Mouse (Mus musculus): Measurements from ENCODE around the gene Oas1e. TPM values are rescaled to one million over a fixed set of nuclear protein-coding genes. Genes with fewer than 3 reads are reported as not detected.

The Oas1e gene
- polyA plus RNA-seq, 1 experiment from 2014 or later: not detected

- WGBS: 76% methylated on average over 8 of the region's 8 CpGs
These were observed 30.3 kb downstream of the Oas1e start for GRCm38 (mm10) chr5:120765010-120765409.

DNA sequence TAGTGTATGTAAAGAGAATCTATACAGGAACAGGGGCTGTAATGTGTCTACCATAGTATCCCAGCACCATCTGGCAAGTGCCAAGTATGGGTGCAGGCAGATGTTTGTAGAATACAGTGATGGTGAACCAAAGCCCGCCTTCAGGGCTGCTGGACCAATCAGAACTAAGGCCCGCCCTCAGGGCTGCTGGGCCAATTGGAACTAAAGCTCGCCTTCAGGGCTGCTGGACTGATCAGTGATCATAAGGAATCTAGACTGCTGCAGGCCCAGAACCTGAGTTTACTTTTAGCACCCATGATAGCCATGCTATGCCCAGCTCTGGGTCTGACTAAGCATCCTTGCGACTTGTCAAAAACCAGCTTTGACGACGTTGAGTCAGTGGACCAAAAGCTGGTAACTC lies 33.4 kb downstream of the Oas1e start:
- Histone ChIP-seq H3K4me1 (no peaks in the 10 kb centered on the region), H3K27me3 (0 out of 2 replicates have a peak, but pooled peaks cover 4% of the 10 kb centered on the region), H3K4me3 (replicated peaks) (no peak overlapping the region), H3K9ac (no peak overlapping the region), H3K9me3 (no peaks in the 10 kb centered on the region), H3K4me2 (peak overlapping the region; percentile 3; the same call in 1 of the 2 replicates), H3K27ac (no peak overlapping the region), H3K36me3 (replicated peaks) (no peaks in the 10 kb centered on the region)
- ATAC-seq (ENCODE audit: low FRiP score): peak; percentile 61
- WGBS: 30% methylated on average over 6 of the region's 6 CpGs

More at GRCm38 (mm10) chr5:120765010-120765409, 30.3 kb downstream of the Oas1e start:
- H3K27ac ChIP-seq: no peak overlapping the region
- no peak for ATAC-seq (ENCODE audit: low FRiP score)
- H3K4me1 ChIP-seq: no peaks in the 10 kb centered on the region
- no peak overlapping the region for H3K4me3 ChIP-seq (replicated peaks)
- no peaks in the 10 kb centered on the region for H3K36me3 ChIP-seq (replicated peaks)
- H3K27me3 ChIP-seq: 0 out of 2 replicates have a peak, but pooled peaks cover 3% of the 10 kb centered on the region
- no peak overlapping the region for H3K9ac ChIP-seq
- no peak overlapping the region for H3K4me2 ChIP-seq
- no peaks in the 10 kb centered on the region for H3K9me3 ChIP-seq

DNA sequence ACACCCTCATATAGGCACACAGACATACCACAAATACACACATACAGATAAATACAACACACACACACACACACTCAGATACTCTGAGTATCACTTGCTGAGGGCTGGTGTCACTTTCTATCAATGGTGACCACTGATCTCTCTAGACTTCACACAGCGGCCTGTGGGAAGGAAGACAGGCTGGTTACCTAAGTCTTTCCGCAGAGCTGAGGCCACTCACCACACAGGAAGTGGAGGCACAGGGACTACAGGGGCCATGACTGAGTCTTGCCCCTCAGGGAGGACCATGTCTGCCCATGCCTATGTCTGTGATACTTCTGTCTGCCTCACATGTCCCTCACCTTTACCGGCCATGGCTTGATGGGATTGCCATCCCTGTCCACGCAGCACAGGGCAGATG lies 41.1 kb downstream of the Oas1e start:
- Histone ChIP-seq H3K4me1 (no peaks in the 10 kb centered on the region), H3K9ac (no peak overlapping the region), H3K36me3 (replicated peaks) (no peaks in the 10 kb centered on the region), H3K27me3 (no peaks in the 10 kb centered on the region), H3K4me2 (no peak overlapping the region), H3K4me3 (replicated peaks) (no peak overlapping the region), H3K27ac (no peak overlapping the region), H3K9me3 (no peaks in the 10 kb centered on the region)
- WGBS: 91% methylated on average over 4 of the region's 4 CpGs
- ATAC-seq (ENCODE audit: low FRiP score): no peak

- no peak for ATAC-seq (ENCODE audit: low FRiP score)
- no peaks in the 10 kb centered on the region for H3K4me1 ChIP-seq
These were observed 42.5 kb downstream of the Oas1e start for GRCm38 (mm10) chr5:120752786-120753185.

DNA sequence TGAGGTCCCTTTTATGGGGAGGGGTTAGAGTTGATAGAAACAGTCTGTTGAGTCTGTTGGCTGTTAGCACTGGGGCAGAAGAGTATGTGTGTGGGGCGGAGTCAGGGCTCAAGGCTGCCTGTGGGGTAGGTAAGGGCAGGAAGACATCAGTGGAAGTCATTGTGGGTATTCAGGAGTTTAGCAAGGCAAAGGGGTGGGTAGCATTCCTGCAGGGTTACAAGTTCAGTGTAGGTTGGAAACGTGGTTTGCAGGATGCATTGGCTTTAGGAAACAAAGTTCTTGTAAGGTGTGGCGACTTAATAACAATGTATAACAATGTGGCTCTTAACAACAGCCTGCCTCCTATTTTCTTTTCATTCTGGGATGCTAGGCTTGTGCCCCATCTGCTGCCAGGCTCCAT lies 44.1 kb downstream of the Oas1e start:
- Histone ChIP-seq H3K27me3 (no peaks in the 10 kb centered on the region), H3K27ac (no peak overlapping the region), H3K9me3 (no peaks in the 10 kb centered on the region), H3K36me3 (replicated peaks) (no peaks in the 10 kb centered on the region), H3K9ac (no peak overlapping the region), H3K4me3 (replicated peaks) (no peak overlapping the region), H3K4me2 (no peak overlapping the region), H3K4me1 (no peaks in the 10 kb centered on the region)
- ATAC-seq (ENCODE audit: low FRiP score): no peak
- WGBS: 68% methylated on average over 3 of the region's 3 CpGs

More at GRCm38 (mm10) chr5:120752786-120753185, 42.5 kb downstream of the Oas1e start:
- 80% methylated on average over 3 of the region's 3 CpGs for WGBS
- Histone ChIP-seq H3K27me3 (no peaks in the 10 kb centered on the region), H3K9me3 (no peaks in the 10 kb centered on the region), H3K9ac (no peak overlapping the region), H3K36me3 (replicated peaks) (no peaks in the 10 kb centered on the region), H3K27ac (no peak overlapping the region), H3K4me2 (no peak overlapping the region), H3K4me3 (replicated peaks) (no peak overlapping the region)

DNA sequence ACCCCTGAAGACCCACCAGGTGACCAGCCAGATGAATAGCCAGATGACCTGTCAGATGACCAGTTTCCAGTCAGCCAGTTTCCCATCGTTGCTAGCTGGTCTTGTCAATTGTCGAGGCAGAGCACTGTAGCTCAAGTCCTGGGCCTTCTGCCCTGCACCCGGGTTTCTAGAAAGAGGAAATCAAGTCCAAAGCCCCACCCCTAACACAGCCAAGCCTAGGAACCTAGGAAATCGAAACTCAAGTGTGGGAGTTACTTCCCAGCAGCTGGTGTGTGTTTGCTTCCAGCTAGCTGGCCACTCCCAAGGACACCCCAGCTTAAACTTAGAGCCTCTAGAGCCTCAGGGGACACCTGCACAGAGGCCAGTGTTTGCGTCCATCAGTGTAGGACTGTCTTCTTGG lies 45.6 kb downstream of the Oas1e start, which contains the start of gene Oas2:
Gene Oas2, minus strand, starts transcription at position 166 of the 400 bp plus-strand sequence.
- no peak for ATAC-seq (ENCODE audit: low FRiP score)
- no peak within 1 kb of the TSS for H3K4me2 ChIP-seq
- no peak within 1 kb of the TSS for H3K27ac ChIP-seq
- no peaks in the 10 kb centered on the region for H3K4me1 ChIP-seq
- 0 out of 2 replicates have a peak, but pooled peaks cover 4% of the 10 kb centered on the region for H3K27me3 ChIP-seq
- H3K9ac ChIP-seq: no peak within 1 kb of the TSS
- H3K36me3 ChIP-seq (replicated peaks): no peaks in the 10 kb centered on the region
- no peak within 1 kb of the TSS for H3K4me3 ChIP-seq (replicated peaks)
- 71% methylated on average over 5 of the region's 5 CpGs for WGBS
- H3K9me3 ChIP-seq: no peaks in the 10 kb centered on the region

DNA sequence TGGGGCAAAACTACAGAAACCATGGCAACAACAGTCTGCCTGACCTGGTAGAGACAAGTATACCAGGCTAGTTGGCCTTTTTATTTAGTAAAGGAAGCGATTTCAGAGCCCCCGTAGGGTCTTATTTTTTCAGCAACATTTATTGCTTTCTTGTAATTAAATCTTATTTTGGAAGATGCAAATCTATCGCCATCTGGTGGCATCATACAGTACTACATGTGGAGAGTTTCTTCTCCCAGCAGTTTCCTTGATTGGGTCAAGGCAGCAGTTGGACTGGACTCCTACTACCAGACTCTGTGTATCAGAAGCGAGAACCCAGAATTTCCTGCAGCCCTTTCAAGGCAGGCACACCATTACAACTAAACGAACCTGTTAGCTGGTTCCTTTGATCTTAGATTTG lies 48.9 kb downstream of the Oas1e start:
- Histone ChIP-seq H3K4me2 (no peak overlapping the region), H3K4me3 (replicated peaks) (no peak overlapping the region), H3K27ac (no peak overlapping the region), H3K27me3 (peaks cover 13% of the 10 kb centered on the region; the same call in 1 of the 2 replicates), H3K9ac (no peak overlapping the region), H3K36me3 (replicated peaks) (no peaks in the 10 kb centered on the region), H3K4me1 (no peaks in the 10 kb centered on the region), H3K9me3 (no peaks in the 10 kb centered on the region)
- ATAC-seq (ENCODE audit: low FRiP score): no peak
- 16% methylated on average over 5 of the region's 5 CpGs for WGBS

DNA sequence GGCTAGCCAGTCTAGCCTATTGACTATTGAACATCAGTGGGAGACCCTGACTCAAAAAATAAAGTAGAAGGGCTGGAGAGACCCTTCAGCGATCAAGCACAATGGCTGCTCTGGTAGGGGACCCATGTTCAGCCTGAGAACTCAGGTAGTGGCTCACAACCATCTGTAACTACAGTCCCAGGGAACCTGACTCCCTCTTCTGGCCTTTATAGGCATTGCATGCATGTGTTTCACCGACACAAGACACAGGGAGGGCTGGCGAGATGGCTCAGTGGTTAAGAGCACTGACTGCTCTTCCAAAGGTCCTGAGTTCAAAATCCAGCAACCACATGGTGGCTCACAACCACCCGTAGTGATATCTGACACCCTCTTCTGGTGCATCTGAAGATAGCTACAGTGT lies 53.2 kb downstream of the Oas1e start:
- 27% methylated on average over 4 of the region's 4 CpGs for WGBS

More for the DNA sequence above, 53.2 kb downstream of the Oas1e start:
- H3K4me1 ChIP-seq: no peaks in the 10 kb centered on the region
- no peak for ATAC-seq (ENCODE audit: low FRiP score)
- H3K9ac ChIP-seq: no peak overlapping the region
- no peak overlapping the region for H3K27ac ChIP-seq
- H3K27me3 ChIP-seq: peaks cover 17% of the 10 kb centered on the region; the same call in 1 of the 2 replicates
- H3K36me3 ChIP-seq (replicated peaks): no peaks in the 10 kb centered on the region
- no peak overlapping the region for H3K4me3 ChIP-seq (replicated peaks)
- H3K4me2 ChIP-seq: no peak overlapping the region
- H3K9me3 ChIP-seq: no peaks in the 10 kb centered on the region

Other genes starting within 250 kb of the Oas1e start
- 11.8 and 15.1 TPM in 2 replicates for gene Tpcn1, start 206.9 kb downstream of the Oas1e start, polyA plus RNA-seq (2016; fragmentation: Nextera tagmentation; extraction: Ambion mirVana)
- gene Iqcd, start 206.5 kb downstream of the Oas1e start, polyA plus RNA-seq (2016; fragmentation: Nextera tagmentation; extraction: Ambion mirVana): 1.3 and 1.4 TPM in 2 replicates
- gene Rita1, start 182.9 kb downstream of the Oas1e start, polyA plus RNA-seq (2016; fragmentation: Nextera tagmentation; extraction: Ambion mirVana): 13.6 and 16.6 TPM in 2 replicates
- 50.7 and 52.6 TPM in 2 replicates for gene Ddx54, start 182.8 kb downstream of the Oas1e start, polyA plus RNA-seq (2016; fragmentation: Nextera tagmentation; extraction: Ambion mirVana)
- 0.28 TPM in 1 of 2 replicates, not detected in the other for gene Cfap73, start 161.3 kb downstream of the Oas1e start, polyA plus RNA-seq (2016; fragmentation: Nextera tagmentation; extraction: Ambion mirVana)
- 0.17 and 0.20 TPM in 2 replicates for gene Rasal1, start 146.7 kb downstream of the Oas1e start, polyA plus RNA-seq (2016; fragmentation: Nextera tagmentation; extraction: Ambion mirVana)
- gene Dtx1, start 83.6 kb downstream of the Oas1e start, polyA plus RNA-seq (2016; fragmentation: Nextera tagmentation; extraction: Ambion mirVana): 17.1 and 18.1 TPM in 2 replicates
- 0.10 and 0.17 TPM in 2 replicates for gene Oas2, start 45.7 kb downstream of the Oas1e start, polyA plus RNA-seq (2016; fragmentation: Nextera tagmentation; extraction: Ambion mirVana)
- 0.09 and 0.12 TPM in 2 replicates for gene Oas3, start 17.9 kb downstream of the Oas1e start, polyA plus RNA-seq (2016; fragmentation: Nextera tagmentation; extraction: Ambion mirVana)
- gene Oas1c, start 17.0 kb upstream of the Oas1e start, polyA plus RNA-seq (2016; fragmentation: Nextera tagmentation; extraction: Ambion mirVana): 0.49 and 0.51 TPM in 2 replicates
- not detected in 2 replicates for gene Oas1f, start 51.8 kb upstream of the Oas1e start, polyA plus RNA-seq (2016; fragmentation: Nextera tagmentation; extraction: Ambion mirVana)
- gene Oas1h, start 65.9 kb upstream of the Oas1e start, polyA plus RNA-seq (2016; fragmentation: Nextera tagmentation; extraction: Ambion mirVana): not detected in 2 replicates
- gene Oas1g, start 92.1 kb upstream of the Oas1e start, polyA plus RNA-seq (2016; fragmentation: Nextera tagmentation; extraction: Ambion mirVana): not detected in 2 replicates
- 0.41 and 0.72 TPM in 2 replicates for gene Oas1a, start 112.0 kb upstream of the Oas1e start, polyA plus RNA-seq (2016; fragmentation: Nextera tagmentation; extraction: Ambion mirVana)
- gene Oas1d, start 119.0 kb upstream of the Oas1e start, polyA plus RNA-seq (2016; fragmentation: Nextera tagmentation; extraction: Ambion mirVana): not detected in 2 replicates
- 4.6 and 5.1 TPM in 2 replicates for gene Rph3a, start 214.6 kb upstream of the Oas1e start, polyA plus RNA-seq (2016; fragmentation: Nextera tagmentation; extraction: Ambion mirVana)

Data from forebrain, embryonic 12.5 days (tissue).